Mouse (Mus musculus): ENCODE data around the gene Zfp61. TPM values are rescaled to one million over a fixed set of nuclear protein-coding genes. Genes with fewer than 3 reads are reported as not detected.

Zfp61 gene
- polyA plus RNA-seq, 1 experiment from 2014 or later: 42.7 TPM

- no peak overlapping the region for H3K4me3 ChIP-seq (ENCODE audit: low read depth, low read length)
- 86% methylated on average over 27 of the region's 27 CpGs for WGBS
- peaks cover 60% of the 10 kb centered on the region for H3K36me3 ChIP-seq (ENCODE audit: control insufficient read depth, insufficient read depth, low read length)
- no peak overlapping the region for H3K9ac ChIP-seq (replicated peaks; ENCODE audit: low read depth, low read length)
- no peaks in the 10 kb centered on the region for H3K4me1 ChIP-seq (ENCODE audit: control insufficient read depth, insufficient read depth, low read length)
- H3K27me3 ChIP-seq (ENCODE audit: control insufficient read depth, insufficient read depth, low read length): no peaks in the 10 kb centered on the region
- ATAC-seq (ENCODE audit: insufficient number of reproducible peaks, insufficient read depth, low FRiP score, low read depth): no peak
- H3K27ac ChIP-seq (ENCODE audit: low read length): no peak overlapping the region
- no peak overlapping the region for H3K4me2 ChIP-seq (replicated peaks; ENCODE audit: low read depth, low read length)
- no peaks in the 10 kb centered on the region for H3K9me3 ChIP-seq (ENCODE audit: control insufficient read depth, low read depth, low read length)
These were observed 9.5 kb downstream of the Zfp61 start for GRCm38 (mm10) chr7:24291387-24292090.

GRCm38 (mm10) chr7:24290106-24290693, 10.8 kb downstream of the Zfp61 start:
- Histone ChIP-seq H3K4me3 (ENCODE audit: low read depth, low read length) (no peak overlapping the region), H3K36me3 (ENCODE audit: control insufficient read depth, insufficient read depth, low read length) (peaks cover 49% of the 10 kb centered on the region), H3K4me2 (replicated peaks; ENCODE audit: low read depth, low read length) (no peak overlapping the region), H3K27me3 (ENCODE audit: control insufficient read depth, insufficient read depth, low read length) (no peaks in the 10 kb centered on the region), H3K9me3 (ENCODE audit: control insufficient read depth, low read depth, low read length) (no peaks in the 10 kb centered on the region), H3K4me1 (ENCODE audit: control insufficient read depth, insufficient read depth, low read length) (no peaks in the 10 kb centered on the region), H3K9ac (replicated peaks; ENCODE audit: low read depth, low read length) (no peak overlapping the region), H3K27ac (ENCODE audit: low read length) (no peak overlapping the region)
- ATAC-seq (ENCODE audit: insufficient number of reproducible peaks, insufficient read depth, low FRiP score, low read depth): no peak
- 95% methylated on average over 4 of the region's 4 CpGs for WGBS

DNA sequence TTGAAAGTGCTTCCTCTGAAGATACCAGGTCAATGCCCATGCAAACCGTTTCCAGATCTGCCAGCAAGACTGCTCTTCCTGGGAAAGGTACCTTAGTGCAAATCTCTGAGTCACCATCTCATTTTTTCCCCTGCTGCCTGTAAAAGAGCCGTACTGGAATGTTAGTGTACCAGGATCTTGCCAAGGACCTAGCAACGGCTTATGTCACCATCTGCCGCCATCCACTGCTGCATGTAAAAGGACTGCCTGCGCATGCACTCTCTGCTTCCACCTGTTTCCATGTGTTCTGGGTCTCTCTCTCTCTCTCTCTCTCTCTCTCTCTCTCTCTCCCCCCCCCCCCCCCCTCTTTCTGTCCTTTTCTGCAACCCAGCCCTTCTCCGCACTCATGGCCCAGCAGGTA, 12.5 kb downstream of the Zfp61 start:
- Histone ChIP-seq H3K9ac (replicated peaks; ENCODE audit: low read depth, low read length) (no peak overlapping the region), H3K9me3 (ENCODE audit: control insufficient read depth, low read depth, low read length) (no peaks in the 10 kb centered on the region), H3K27me3 (ENCODE audit: control insufficient read depth, insufficient read depth, low read length) (no peaks in the 10 kb centered on the region), H3K4me1 (ENCODE audit: control insufficient read depth, insufficient read depth, low read length) (no peaks in the 10 kb centered on the region), H3K4me3 (ENCODE audit: low read depth, low read length) (no peak overlapping the region), H3K4me2 (replicated peaks; ENCODE audit: low read depth, low read length) (no peak overlapping the region), H3K27ac (ENCODE audit: low read length) (no peak overlapping the region), H3K36me3 (ENCODE audit: control insufficient read depth, insufficient read depth, low read length) (peaks cover 34% of the 10 kb centered on the region)
- ATAC-seq (ENCODE audit: insufficient number of reproducible peaks, insufficient read depth, low FRiP score, low read depth): no peak
- 87% methylated on average over 6 of the region's 6 CpGs for WGBS

- 86% methylated on average over 5 of the region's 5 CpGs for WGBS
- H3K4me3 ChIP-seq (ENCODE audit: low read depth, low read length): no peak overlapping the region
These were observed 13.4 kb downstream of the Zfp61 start for GRCm38 (mm10) chr7:24287670-24288069.

GRCm38 (mm10) chr7:24286916-24287315, 14.1 kb downstream of the Zfp61 start:
- Histone ChIP-seq H3K4me2 (replicated peaks; ENCODE audit: low read depth, low read length) (no peak overlapping the region), H3K9me3 (ENCODE audit: control insufficient read depth, low read depth, low read length) (no peaks in the 10 kb centered on the region), H3K9ac (replicated peaks; ENCODE audit: low read depth, low read length) (no peak overlapping the region), H3K4me1 (ENCODE audit: control insufficient read depth, insufficient read depth, low read length) (no peaks in the 10 kb centered on the region), H3K27ac (ENCODE audit: low read length) (no peak overlapping the region), H3K4me3 (ENCODE audit: low read depth, low read length) (no peak overlapping the region), H3K36me3 (ENCODE audit: control insufficient read depth, insufficient read depth, low read length) (peaks cover 26% of the 10 kb centered on the region), H3K27me3 (ENCODE audit: control insufficient read depth, insufficient read depth, low read length) (no peaks in the 10 kb centered on the region)
- ATAC-seq (ENCODE audit: insufficient number of reproducible peaks, insufficient read depth, low FRiP score, low read depth): no peak
- WGBS: 84% methylated on average over 4 of the region's 4 CpGs

More at GRCm38 (mm10) chr7:24287670-24288069, 13.4 kb downstream of the Zfp61 start:
- Histone ChIP-seq H3K27me3 (ENCODE audit: control insufficient read depth, insufficient read depth, low read length) (no peaks in the 10 kb centered on the region), H3K9ac (replicated peaks; ENCODE audit: low read depth, low read length) (no peak overlapping the region), H3K9me3 (ENCODE audit: control insufficient read depth, low read depth, low read length) (no peaks in the 10 kb centered on the region), H3K4me1 (ENCODE audit: control insufficient read depth, insufficient read depth, low read length) (no peaks in the 10 kb centered on the region), H3K4me2 (replicated peaks; ENCODE audit: low read depth, low read length) (no peak overlapping the region), H3K36me3 (ENCODE audit: control insufficient read depth, insufficient read depth, low read length) (peaks cover 33% of the 10 kb centered on the region), H3K27ac (ENCODE audit: low read length) (no peak overlapping the region)
- ATAC-seq (ENCODE audit: insufficient number of reproducible peaks, insufficient read depth, low FRiP score, low read depth): no peak

- no peak overlapping the region for H3K4me3 ChIP-seq (ENCODE audit: low read depth, low read length)
- no peaks in the 10 kb centered on the region for H3K4me1 ChIP-seq (ENCODE audit: control insufficient read depth, insufficient read depth, low read length)
- no peaks in the 10 kb centered on the region for H3K9me3 ChIP-seq (ENCODE audit: control insufficient read depth, low read depth, low read length)
- no peak overlapping the region for H3K9ac ChIP-seq (replicated peaks; ENCODE audit: low read depth, low read length)
- no peak overlapping the region for H3K4me2 ChIP-seq (replicated peaks; ENCODE audit: low read depth, low read length)
- no peak overlapping the region for H3K27ac ChIP-seq (ENCODE audit: low read length)
- H3K27me3 ChIP-seq (ENCODE audit: control insufficient read depth, insufficient read depth, low read length): no peaks in the 10 kb centered on the region
- no peak for ATAC-seq (ENCODE audit: insufficient number of reproducible peaks, insufficient read depth, low FRiP score, low read depth)
- WGBS: 48% methylated on average over 4 of the region's 4 CpGs
- H3K36me3 ChIP-seq (ENCODE audit: control insufficient read depth, insufficient read depth, low read length): peaks cover 18% of the 10 kb centered on the region
These were observed 14.9 kb downstream of the Zfp61 start for GRCm38 (mm10) chr7:24286090-24286489.

GRCm38 (mm10) chr7:24280858-24281145, 20.2 kb downstream of the Zfp61 start:
- no peak overlapping the region for H3K4me2 ChIP-seq (replicated peaks; ENCODE audit: low read depth, low read length)
- H3K4me3 ChIP-seq (ENCODE audit: low read depth, low read length): no peak overlapping the region
- no peak for ATAC-seq (ENCODE audit: insufficient number of reproducible peaks, insufficient read depth, low FRiP score, low read depth)
- no peaks in the 10 kb centered on the region; the same call in 1 of the 2 replicates for H3K36me3 ChIP-seq (ENCODE audit: control insufficient read depth, insufficient read depth, low read length)
- H3K27me3 ChIP-seq (ENCODE audit: control insufficient read depth, insufficient read depth, low read length): no peaks in the 10 kb centered on the region
- no peaks in the 10 kb centered on the region for H3K4me1 ChIP-seq (ENCODE audit: control insufficient read depth, insufficient read depth, low read length)
- H3K9me3 ChIP-seq (ENCODE audit: control insufficient read depth, low read depth, low read length): no peaks in the 10 kb centered on the region
- WGBS: 35% methylated on average over 4 of the region's 4 CpGs
- H3K27ac ChIP-seq (ENCODE audit: low read length): no peak overlapping the region
- H3K9ac ChIP-seq (replicated peaks; ENCODE audit: low read depth, low read length): no peak overlapping the region

GRCm38 (mm10) chr7:24280031-24280857, 20.8 kb downstream of the Zfp61 start:
- Histone ChIP-seq H3K4me1 (ENCODE audit: control insufficient read depth, insufficient read depth, low read length) (no peaks in the 10 kb centered on the region), H3K27ac (ENCODE audit: low read length) (no peak overlapping the region), H3K36me3 (ENCODE audit: control insufficient read depth, insufficient read depth, low read length) (peaks cover under 1% of the 10 kb centered on the region), H3K4me3 (ENCODE audit: low read depth, low read length) (no peak overlapping the region), H3K9me3 (ENCODE audit: control insufficient read depth, low read depth, low read length) (no peaks in the 10 kb centered on the region), H3K4me2 (replicated peaks; ENCODE audit: low read depth, low read length) (no peak overlapping the region), H3K27me3 (ENCODE audit: control insufficient read depth, insufficient read depth, low read length) (no peaks in the 10 kb centered on the region), H3K9ac (replicated peaks; ENCODE audit: low read depth, low read length) (no peak overlapping the region)
- no peak for ATAC-seq (ENCODE audit: insufficient number of reproducible peaks, insufficient read depth, low FRiP score, low read depth)
- WGBS: 52% methylated on average over 10 of the region's 10 CpGs

All from stomach, embryonic 14.5 days (tissue).